Mouse (Mus musculus): ENCODE measurements around the gene Nqo2. TPM values are rescaled to one million over a fixed set of nuclear protein-coding genes. Genes with fewer than 3 reads are reported as not detected.

The Nqo2 gene
- polyA plus RNA-seq, 1 experiment from 2014 or later = 26.4 TPM

DNA sequence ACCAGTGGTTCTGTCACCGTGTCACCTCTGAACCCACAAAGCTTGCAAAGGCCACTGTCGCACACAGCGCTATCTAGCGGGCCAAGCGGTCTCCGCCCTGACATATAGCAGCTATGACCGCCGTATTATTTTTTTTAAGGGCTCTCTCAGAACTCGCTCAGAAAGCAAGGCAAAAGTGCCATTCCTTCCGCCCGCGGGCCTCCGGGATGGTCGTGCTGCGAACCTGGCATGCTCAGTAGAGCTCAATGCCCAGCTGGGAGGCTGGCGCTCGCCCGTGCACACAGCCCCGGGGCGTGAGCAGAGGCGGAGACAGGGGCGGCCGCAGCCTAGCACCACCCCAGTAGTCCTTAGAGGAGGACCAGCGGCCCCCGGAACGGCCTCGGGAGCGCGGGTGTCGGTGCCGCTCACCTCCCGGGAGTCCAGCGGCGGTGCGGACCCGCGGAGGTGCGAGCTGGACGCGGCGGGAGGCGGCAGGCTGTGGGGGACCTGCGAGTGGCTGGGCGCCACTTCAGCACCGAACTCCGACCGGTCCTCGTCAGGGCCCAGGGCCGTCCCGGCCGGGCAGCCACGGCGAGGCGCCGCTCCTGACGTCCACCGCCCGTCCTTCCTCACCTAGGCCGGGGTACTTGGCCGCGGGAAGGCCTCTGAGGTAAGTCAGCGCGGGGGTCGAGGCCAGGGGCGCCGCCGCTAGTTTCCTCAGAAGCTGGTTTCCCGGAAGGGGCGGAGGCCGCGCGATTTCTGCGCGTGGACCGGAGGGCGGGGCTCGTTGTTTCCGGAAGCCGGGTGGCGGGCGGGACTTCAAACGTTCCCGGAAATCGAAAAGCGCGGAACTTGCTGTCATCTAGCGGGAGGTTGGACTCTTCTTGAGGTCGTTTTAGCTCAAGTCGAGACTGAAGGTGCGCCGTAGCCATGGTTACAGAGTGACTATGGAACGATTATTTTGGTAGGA lies 37.8 kb downstream of the Nqo2 start, which contains the start of the genes Ripk1 and Serpinb6a:
Gene Ripk1, plus strand, starts transcription at position 306 of the 949 bp plus-strand sequence.
Gene Serpinb6a, minus strand, starts transcription at position 737 of the 949 bp plus-strand sequence.
- no peaks in the 10 kb centered on the region for H3K27me3 ChIP-seq (replicated peaks)
- H3K4me2 ChIP-seq = peak within 1 kb of the TSS; percentile 65
- H3K27ac ChIP-seq = peak within 1 kb of the TSS; percentile 87
- H3K4me1 ChIP-seq = peaks cover 3% of the 10 kb centered on the region; the same call in 1 of the 2 replicates
- peak; percentile 99 for ATAC-seq (ENCODE audit: insufficient read depth, low FRiP score, low read depth)
- H3K36me3 ChIP-seq = no peaks in the 10 kb centered on the region
- peak within 1 kb of the TSS; percentile 97 for H3K4me3 ChIP-seq (replicated peaks)
- peak within 1 kb of the TSS; percentile 61 for H3K9ac ChIP-seq
- H3K9me3 ChIP-seq = no peaks in the 10 kb centered on the region
- under 1% methylated on average over 91 of the region's 92 CpGs for WGBS

DNA sequence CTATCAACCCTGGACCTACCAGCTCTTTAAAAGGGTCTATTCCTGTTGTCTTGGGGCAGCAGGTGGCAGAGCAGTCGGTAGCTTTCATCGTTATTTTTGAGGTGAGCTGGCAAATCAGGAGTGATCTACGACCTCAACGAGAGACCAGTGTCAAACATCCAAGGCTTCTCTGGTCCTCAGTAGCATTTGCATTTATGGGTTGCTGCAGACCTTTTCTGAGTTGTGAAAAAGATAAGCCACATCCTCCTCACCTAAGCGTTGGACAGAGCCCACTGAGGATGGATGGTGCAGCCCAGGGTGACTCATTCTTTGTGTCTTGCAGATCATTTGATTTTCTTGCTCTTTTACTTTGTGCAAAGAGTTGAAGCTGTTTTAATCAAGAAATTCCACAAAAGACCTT lies 38.6 kb downstream of the Nqo2 start:
- Histone ChIP-seq H3K36me3 (no peaks in the 10 kb centered on the region), H3K4me1 (peaks cover 3% of the 10 kb centered on the region; the same call in 1 of the 2 replicates), H3K27me3 (replicated peaks) (no peaks in the 10 kb centered on the region), H3K4me2 (peak overlapping the region; percentile 65), H3K4me3 (replicated peaks) (peak overlapping the region; percentile 97), H3K9ac (peak overlapping the region; percentile 7; the same call in 1 of the 2 replicates), H3K9me3 (no peaks in the 10 kb centered on the region), H3K27ac (no peak overlapping the region)
- 3% methylated on average over 5 of the region's 5 CpGs for WGBS
- no peak for ATAC-seq (ENCODE audit: insufficient read depth, low FRiP score, low read depth)

DNA sequence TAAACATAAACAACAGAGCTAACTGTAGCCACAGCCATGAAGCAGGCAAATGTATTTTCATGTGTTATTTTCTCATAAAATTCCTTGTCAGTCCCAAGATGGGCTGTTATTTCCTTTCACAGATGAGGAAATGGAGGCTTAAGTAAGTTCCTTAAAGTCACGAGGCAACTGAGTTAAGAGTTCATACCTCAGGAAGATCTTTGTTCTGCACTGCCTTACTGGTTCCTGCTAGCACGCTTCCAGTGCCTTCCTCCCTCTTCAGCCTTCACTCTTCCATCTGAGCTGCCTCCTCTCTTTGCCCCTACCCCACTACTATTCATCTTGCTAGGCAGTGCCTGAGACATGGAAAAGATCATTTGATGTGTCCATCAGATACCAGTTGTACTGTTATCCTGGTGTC lies 42.7 kb downstream of the Nqo2 start:
- H3K9me3 ChIP-seq = no peaks in the 10 kb centered on the region
- no peaks in the 10 kb centered on the region for H3K27me3 ChIP-seq (replicated peaks)
- ATAC-seq (ENCODE audit: insufficient read depth, low FRiP score, low read depth) = no peak
- 67% methylated on average over 2 of the region's 2 CpGs for WGBS
- H3K4me1 ChIP-seq = peaks cover 3% of the 10 kb centered on the region; the same call in 1 of the 2 replicates
- no peak overlapping the region for H3K4me3 ChIP-seq (replicated peaks)
- H3K36me3 ChIP-seq = peaks cover 9% of the 10 kb centered on the region; the same call in 1 of the 2 replicates
- no peak overlapping the region for H3K9ac ChIP-seq
- no peak overlapping the region for H3K27ac ChIP-seq
- no peak overlapping the region for H3K4me2 ChIP-seq

DNA sequence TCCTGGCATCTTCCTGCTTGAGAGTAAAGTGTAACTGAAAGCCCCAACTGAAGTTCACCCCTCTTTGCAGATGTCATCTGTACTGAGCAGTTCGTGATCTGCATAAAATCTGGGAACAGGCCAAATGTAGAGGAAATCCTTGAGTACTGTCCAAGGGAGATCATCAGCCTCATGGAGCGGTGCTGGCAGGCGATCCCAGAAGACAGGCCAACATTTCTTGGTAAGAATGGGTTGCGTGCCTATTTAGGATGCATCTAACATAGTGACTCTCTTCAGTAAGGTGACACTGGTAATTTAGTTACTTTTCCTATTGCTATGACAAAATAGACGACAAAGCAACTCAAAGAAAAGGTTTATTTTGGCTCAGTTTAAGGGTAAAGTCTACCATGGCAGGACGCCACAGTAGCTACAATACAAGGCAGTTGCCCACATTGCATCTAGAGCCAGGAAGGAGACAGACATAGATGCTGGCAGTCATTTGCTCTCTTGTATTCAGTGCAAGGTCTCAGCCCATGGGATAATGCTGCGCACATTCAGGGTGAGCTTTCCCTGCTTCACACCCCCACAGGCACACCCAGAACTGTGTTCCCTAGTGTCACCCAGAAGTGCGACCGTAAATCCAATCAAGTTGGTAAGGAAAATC lies 52.6 kb downstream of the Nqo2 start:
- ATAC-seq (ENCODE audit: insufficient read depth, low FRiP score, low read depth) = no peak
- Histone ChIP-seq H3K4me1 (no peaks in the 10 kb centered on the region), H3K4me3 (replicated peaks) (no peak overlapping the region), H3K9ac (no peak overlapping the region), H3K9me3 (no peaks in the 10 kb centered on the region), H3K27me3 (replicated peaks) (no peaks in the 10 kb centered on the region), H3K4me2 (no peak overlapping the region), H3K27ac (no peak overlapping the region), H3K36me3 (peaks cover 47% of the 10 kb centered on the region)
- 90% methylated on average over 9 of the region's 9 CpGs for WGBS

DNA sequence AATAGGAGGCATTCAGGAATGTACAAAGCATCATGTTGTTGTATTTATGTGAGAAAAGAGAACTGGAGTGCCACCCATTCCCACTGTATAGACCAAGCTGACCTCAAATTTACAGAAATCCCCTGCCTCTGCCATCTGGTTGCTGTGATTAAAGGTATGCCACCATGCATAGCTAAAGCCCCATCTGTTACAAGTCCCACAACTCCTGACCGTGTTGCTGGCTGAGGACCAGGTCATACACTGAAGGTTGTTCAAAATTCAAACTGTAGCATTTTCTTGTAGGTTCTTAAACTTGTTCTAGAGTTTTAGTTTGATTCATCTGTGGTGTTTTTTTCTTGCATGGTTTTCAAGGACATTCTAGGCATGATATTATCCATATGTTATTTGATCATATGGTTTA lies 54.0 kb downstream of the Nqo2 start:
- Histone ChIP-seq H3K9me3 (no peaks in the 10 kb centered on the region), H3K9ac (no peak overlapping the region), H3K27ac (no peak overlapping the region), H3K4me2 (no peak overlapping the region), H3K4me1 (no peaks in the 10 kb centered on the region), H3K4me3 (replicated peaks) (no peak overlapping the region), H3K36me3 (peaks cover 45% of the 10 kb centered on the region), H3K27me3 (replicated peaks) (no peaks in the 10 kb centered on the region)
- no peak for ATAC-seq (ENCODE audit: insufficient read depth, low FRiP score, low read depth)
- 91% methylated on average over 1 of the region's 1 CpGs for WGBS

DNA sequence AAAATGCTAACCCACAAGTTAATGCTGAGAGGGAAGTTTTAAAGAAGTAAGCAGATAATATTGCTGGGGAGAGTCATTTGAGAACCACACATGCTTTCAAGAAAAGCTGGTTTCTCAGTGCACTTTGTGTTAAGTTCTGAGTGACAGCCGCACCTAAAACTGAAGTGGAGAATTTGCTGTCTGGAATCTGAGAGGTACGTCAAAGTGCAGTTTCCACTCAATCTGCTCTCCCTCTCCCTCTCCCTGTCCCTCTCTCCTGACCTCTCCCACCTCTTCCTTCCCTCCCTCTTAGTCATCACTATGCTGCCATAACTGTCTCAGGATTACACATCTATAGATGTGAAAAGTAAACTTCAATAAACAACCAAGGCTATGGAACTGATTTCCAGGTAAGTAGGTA lies 57.5 kb downstream of the Nqo2 start:
- 76% methylated on average over 2 of the region's 2 CpGs for WGBS
- Histone ChIP-seq H3K27ac (no peak overlapping the region), H3K4me1 (no peaks in the 10 kb centered on the region), H3K9me3 (no peaks in the 10 kb centered on the region), H3K9ac (no peak overlapping the region), H3K27me3 (replicated peaks) (no peaks in the 10 kb centered on the region), H3K4me3 (replicated peaks) (no peak overlapping the region), H3K4me2 (no peak overlapping the region), H3K36me3 (peaks cover 25% of the 10 kb centered on the region)
- ATAC-seq (ENCODE audit: insufficient read depth, low FRiP score, low read depth) = no peak

DNA sequence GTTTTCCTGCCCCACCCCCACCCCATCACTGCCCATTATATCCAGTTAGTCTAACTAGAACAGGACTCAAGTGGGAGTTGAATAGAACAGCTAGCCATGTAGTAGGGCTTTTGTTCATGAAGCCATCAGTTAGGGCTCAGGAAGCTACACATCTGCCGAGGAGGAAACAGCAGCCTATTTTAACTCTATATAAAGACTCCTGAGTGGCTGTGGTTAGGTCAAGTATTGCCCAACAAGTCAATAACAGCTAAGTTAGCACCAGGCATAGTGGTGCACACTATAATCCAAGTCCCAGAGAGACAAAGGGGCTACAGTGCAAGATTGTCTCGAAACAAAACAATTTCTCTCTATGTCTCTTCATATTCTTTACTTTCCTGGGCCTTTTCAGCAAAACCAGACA lies 67.6 kb downstream of the Nqo2 start:
- Histone ChIP-seq H3K4me1 (peaks cover 1% of the 10 kb centered on the region; the same call in 1 of the 2 replicates), H3K27ac (no peak overlapping the region), H3K4me2 (no peak overlapping the region), H3K36me3 (peaks cover 14% of the 10 kb centered on the region), H3K27me3 (replicated peaks) (no peaks in the 10 kb centered on the region), H3K9me3 (no peaks in the 10 kb centered on the region), H3K4me3 (replicated peaks) (no peak overlapping the region), H3K9ac (no peak overlapping the region)
- 70% methylated on average over 2 of the region's 2 CpGs for WGBS
- no peak for ATAC-seq (ENCODE audit: insufficient read depth, low FRiP score, low read depth)

DNA sequence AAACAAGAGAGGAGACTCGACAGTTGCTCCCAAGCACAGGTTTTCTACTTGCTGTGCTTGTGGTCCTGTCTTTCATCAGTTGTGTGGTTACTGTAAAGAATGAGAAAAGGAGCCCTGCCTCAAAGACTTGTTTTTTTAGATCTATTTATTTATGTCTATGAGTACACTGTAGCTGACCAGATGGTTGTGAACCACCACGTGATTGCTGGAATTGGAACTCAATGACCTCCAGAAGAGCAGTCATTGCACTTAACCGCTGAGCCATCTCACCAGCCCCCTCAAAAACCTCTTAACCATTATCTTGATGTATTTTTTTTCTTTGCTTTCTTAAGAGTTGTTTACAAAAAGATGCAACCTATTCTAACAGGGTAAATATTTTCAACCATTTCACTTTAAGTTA lies 70.9 kb downstream of the Nqo2 start:
- 73% methylated on average over 3 of the region's 3 CpGs for WGBS
- Histone ChIP-seq H3K4me1 (peaks cover 10% of the 10 kb centered on the region; the same call in 1 of the 2 replicates), H3K27ac (no peak overlapping the region), H3K36me3 (0 out of 2 replicates have a peak, but pooled peaks cover 5% of the 10 kb centered on the region), H3K27me3 (replicated peaks) (no peaks in the 10 kb centered on the region), H3K4me2 (no peak overlapping the region), H3K9me3 (no peaks in the 10 kb centered on the region), H3K4me3 (replicated peaks) (no peak overlapping the region), H3K9ac (no peak overlapping the region)
- ATAC-seq (ENCODE audit: insufficient read depth, low FRiP score, low read depth) = no peak

DNA sequence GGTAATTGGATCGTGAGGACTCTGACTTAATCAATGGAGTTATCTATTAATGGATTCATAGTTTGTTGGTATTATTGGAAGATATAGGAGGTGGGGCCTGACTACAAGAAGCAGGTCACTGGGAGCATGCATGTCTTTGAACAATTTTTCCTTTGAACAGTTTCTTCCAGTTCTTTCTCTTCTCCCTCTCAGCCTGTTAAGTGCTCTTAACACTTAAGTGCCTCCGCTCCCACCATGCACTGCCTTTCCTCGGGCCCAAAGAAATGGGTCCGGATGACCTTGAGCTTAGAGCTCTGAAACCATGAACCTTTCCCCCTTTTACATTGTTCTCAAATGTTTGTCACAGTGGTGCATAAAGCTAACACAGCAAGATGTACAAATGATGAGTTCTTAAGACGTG lies 72.2 kb downstream of the Nqo2 start:
- 71% methylated on average over 5 of the region's 5 CpGs for WGBS
- no peak for ATAC-seq (ENCODE audit: insufficient read depth, low FRiP score, low read depth)
- H3K9me3 ChIP-seq = no peaks in the 10 kb centered on the region
- H3K27me3 ChIP-seq (replicated peaks) = no peaks in the 10 kb centered on the region
- H3K36me3 ChIP-seq = no peaks in the 10 kb centered on the region
- peaks cover 10% of the 10 kb centered on the region; the same call in 1 of the 2 replicates for H3K4me1 ChIP-seq
- no peak overlapping the region for H3K4me2 ChIP-seq
- no peak overlapping the region for H3K4me3 ChIP-seq (replicated peaks)
- H3K27ac ChIP-seq = peak overlapping the region; percentile 86; the same call in 1 of the 2 replicates
- no peak overlapping the region for H3K9ac ChIP-seq

DNA sequence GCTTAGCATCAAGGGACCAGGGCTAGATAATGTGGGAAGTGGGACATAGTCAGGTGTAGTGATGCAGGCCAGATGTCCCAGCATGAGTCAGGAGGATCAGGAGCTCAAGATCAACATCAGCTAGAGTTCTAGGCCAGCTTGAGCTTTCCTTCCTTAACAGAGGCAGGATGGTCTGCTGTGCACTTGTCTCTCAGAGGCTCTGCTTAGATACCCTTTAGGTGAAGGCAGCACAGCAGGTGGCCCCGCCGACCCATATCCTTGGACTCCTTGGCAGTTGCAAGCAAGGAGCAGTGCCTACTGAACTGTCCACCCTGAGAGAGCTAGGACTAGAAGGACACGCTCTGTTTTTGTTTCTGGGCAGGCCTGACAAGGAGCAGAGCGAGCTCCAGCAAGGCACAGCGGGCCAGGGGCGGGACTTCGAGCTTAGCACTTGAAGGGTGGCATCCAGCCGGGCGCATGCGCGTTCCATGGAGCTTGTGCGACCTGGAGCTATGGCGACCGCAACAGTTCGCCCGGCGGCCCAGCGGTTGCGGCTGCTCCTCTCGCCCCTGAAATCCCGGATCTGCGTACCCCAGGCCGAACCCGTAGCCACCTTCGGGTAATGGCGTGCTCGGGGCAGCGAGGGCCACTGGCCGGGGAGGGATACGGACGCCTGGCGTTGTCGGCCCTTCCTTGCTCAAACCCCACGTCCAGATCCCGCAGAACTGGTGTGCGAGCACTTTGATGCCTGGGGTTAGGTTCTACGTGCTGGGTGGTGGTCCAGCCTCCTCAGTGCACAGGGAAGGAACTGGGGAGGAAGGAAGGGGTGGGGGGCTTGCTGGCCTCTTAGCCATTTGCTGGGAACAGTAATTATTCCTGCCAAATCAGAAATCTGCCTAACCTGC lies 72.9 kb downstream of the Nqo2 start, which contains the start of gene Bphl:
Gene Bphl, plus strand, starts transcription at position 426 of the 884 bp plus-strand sequence.
- Histone ChIP-seq H3K36me3 (no peaks in the 10 kb centered on the region), H3K9ac (peak within 1 kb of the TSS; percentile 76), H3K4me2 (peak within 1 kb of the TSS; percentile 73), H3K9me3 (no peaks in the 10 kb centered on the region), H3K4me3 (replicated peaks) (peak within 1 kb of the TSS; percentile 69), H3K27ac (peak within 1 kb of the TSS; percentile 86), H3K4me1 (peaks cover 10% of the 10 kb centered on the region; the same call in 1 of the 2 replicates), H3K27me3 (replicated peaks) (no peaks in the 10 kb centered on the region)
- peak; percentile 90 for ATAC-seq (ENCODE audit: insufficient read depth, low FRiP score, low read depth)
- under 1% methylated on average over 37 of the region's 37 CpGs for WGBS

DNA sequence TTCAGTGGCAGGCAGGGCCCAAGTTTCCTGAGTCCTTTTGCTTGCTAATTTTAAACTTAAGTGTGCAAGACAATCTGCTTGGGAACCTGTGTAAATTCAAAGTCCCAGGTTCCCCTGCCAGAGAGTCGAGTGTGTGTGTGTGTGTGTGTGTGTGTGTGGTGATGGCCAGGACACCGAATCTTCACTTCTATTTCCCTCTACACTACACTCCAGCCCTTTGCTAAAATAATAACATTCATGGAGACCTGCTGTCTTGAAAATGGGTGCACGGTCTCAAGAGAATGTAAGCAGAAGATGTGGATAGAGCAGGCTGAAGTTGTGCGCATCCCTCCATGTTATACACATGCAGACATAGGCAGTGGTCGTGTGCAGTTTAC lies 73.6 kb downstream of the Nqo2 start:
- no peaks in the 10 kb centered on the region for H3K27me3 ChIP-seq (replicated peaks)
- no peaks in the 10 kb centered on the region for H3K36me3 ChIP-seq
- H3K4me3 ChIP-seq (replicated peaks) = peak overlapping the region; percentile 69
- ATAC-seq (ENCODE audit: insufficient read depth, low FRiP score, low read depth) = 0 out of 2 replicates have a peak, but pooled peaks have one; percentile 8
- no peaks in the 10 kb centered on the region for H3K9me3 ChIP-seq
- peaks cover 10% of the 10 kb centered on the region; the same call in 1 of the 2 replicates for H3K4me1 ChIP-seq
- peak overlapping the region; percentile 73 for H3K4me2 ChIP-seq
- peak overlapping the region; percentile 86; the same call in 1 of the 2 replicates for H3K27ac ChIP-seq
- 43% methylated on average over 5 of the region's 5 CpGs for WGBS
- H3K9ac ChIP-seq = peak overlapping the region; percentile 76
